Mouse (Mus musculus): ENCODE results near the gene Cux2.

The Cux2 gene

GRCm38 (mm10) chr5:121812526-121813243, 237.2 kb downstream of the Cux2 start:
- DNase-seq, result no peak

- DNase-seq, result no peak
Measured at GRCm38 (mm10) chr5:121811485-121811931, 238.4 kb downstream of the Cux2 start.

GRCm38 (mm10) chr5:121810331-121811151, 239.4 kb downstream of the Cux2 start:
- DNase-seq, result no peak

GRCm38 (mm10) chr5:121809667-121810224, 240.2 kb downstream of the Cux2 start:
- no peak for DNase-seq

GRCm38 (mm10) chr5:121808202-121808601, 241.7 kb downstream of the Cux2 start:
- no peak for DNase-seq

- no peak for DNase-seq
Measured at GRCm38 (mm10) chr5:121807186-121807585, 242.7 kb downstream of the Cux2 start.
